Mouse (Mus musculus) G1E (cell line): ENCODE measurements around the gene Shisa7.

Source experiments
- CTCF ChIP-seq: IDR thresholded peaks from 2 replicates; pipeline ENCODE4 v1.5.1; 2012; ENCODE audit warnings: low read depth, low read length, inconsistent platforms, mixed read lengths
- GATA1 ChIP-seq: IDR thresholded peaks from 2 replicates; pipeline ENCODE4 v1.6.1; 2012; ENCODE audit warnings: borderline replicate concordance, low read length, inconsistent platforms, mixed read lengths
- POLR2AphosphoS5 ChIP-seq: IDR thresholded peaks from 2 replicates; pipeline ENCODE4 v1.6.1; 2012; ENCODE audit warnings: low read depth, low read length, inconsistent platforms; ENCODE audit not compliant: insufficient replicate concordance
- TAL1 ChIP-seq: conservative IDR thresholded peaks from 2 replicates; pipeline ENCODE4 v1.6.1; 2012; ENCODE audit warnings: low read depth, low read length, inconsistent platforms, mixed read lengths

- TF ChIP-seq GATA1 (no peak), CTCF (no peak), TAL1 (no peak), POLR2AphosphoS5 (no peak)
Observed at GRCm38 (mm10) chr7:4870133-4870532, 25.6 kb upstream of the Shisa7 start, which contains the start of gene Isoc2b.
